Mouse (Mus musculus) left cerebral cortex, adult 11 months (tissue): ENCODE data around the gene Dnase2b.

Experiments
- DNase-seq: peaks from one replicate; pipeline ENCODE4 v3.0.0; 2022; ENCODE audit warnings: low spot score

The Dnase2b gene

DNA sequence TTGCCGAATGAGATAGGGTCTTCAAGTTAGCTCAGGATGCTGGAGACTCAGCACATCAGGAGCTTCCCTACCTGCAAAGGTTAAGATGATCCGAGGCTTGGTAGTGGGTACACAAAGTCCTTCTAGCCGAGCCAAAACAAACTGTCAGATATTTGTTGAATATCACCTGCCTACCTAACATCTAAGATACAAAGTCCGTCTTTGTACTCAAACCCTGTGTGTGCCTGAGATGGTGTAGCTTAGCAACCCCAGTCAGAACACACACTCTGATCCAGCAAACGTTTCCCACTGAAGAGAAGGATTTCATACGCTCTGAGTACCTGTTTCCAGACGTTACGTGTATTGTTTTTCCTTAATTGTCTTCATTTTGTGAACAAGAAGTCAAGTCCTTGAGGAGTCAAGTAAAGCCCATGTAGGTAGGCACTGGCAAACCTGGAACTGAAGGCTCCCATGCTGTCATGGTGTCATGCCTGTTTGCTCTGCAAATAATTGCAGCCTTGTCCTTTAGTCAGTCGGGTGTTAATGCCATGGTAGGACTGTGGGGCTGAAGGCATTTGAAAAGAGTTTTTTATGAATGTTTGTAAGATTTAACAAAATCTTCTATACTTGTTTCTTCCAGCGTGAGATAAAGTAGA, 45.1 kb downstream of the Dnase2b start, which contains the start of gene Uox:
Gene Uox, plus strand, starts transcription at position 279 of the 635 bp plus-strand sequence.
- DNase-seq, result no peak

DNA sequence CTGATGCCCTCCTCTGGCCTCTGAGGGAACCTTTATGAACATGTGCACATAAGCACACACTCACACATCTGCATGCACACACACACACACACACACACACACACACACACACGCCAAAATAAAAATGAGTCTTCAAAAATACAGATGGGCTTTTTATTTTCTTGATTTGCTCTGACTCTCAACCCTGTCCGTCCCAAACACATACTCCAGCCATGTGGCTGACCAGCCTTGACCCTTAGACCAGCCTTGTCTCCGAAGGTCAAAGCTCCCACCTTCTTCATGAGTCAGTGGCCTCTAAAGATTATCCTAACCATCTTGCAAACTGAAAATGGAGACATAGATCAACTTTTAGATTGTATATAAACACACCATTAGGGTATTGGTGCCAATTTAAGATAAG, 45.8 kb downstream of the Dnase2b start:
- no peak for DNase-seq

DNA sequence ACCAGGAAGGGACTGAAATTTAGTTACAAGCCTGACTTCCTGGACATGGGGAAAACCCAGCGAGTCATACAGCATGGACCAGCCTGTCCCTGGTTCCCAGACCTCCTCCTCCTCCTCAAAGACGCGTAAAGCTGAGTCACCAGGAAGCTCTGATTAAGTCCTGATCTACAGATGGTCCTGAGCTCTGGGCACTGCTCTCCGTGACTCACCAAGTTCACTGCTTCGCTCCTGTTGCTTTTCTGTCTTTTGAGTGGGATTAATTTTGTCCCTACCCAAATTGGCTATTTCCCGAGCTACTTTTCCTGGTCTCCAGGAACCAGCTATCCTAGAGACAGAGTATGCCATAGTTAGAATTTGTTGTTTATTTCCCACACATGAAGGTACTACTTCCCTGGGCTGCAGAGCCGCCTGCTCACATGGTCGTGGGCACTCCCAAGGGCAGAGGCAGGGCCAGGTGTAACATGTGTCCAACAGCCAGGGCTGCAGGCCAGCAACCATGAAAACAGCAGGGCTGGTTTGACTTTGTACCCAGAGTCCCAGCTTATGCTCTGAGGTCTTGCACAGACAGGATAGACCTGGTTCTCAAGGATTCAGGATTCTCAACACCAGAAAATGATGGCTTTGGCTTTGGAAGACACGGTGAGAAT, 47.4 kb downstream of the Dnase2b start:
- DNase-seq, result no peak

DNA sequence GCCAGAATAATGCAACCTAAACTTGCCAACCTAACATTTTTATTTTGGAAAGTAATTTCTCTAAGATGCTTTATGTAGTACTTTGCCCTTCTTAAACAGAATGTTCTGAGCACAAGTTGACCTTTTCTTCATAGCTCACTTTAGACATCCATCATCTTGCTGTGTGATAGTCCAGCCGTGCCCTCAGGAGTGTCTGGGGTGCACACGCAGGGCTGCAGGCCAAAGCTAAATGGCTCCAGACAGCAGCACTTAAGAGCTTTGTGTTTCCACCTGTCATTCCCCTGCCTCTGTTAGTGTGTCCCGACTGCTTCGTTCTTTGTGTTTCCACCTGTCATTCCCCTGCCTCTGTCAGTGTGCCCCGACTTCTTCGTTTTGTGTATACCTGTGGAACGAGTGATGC, 48.0 kb downstream of the Dnase2b start:
- DNase-seq, result no peak

DNA sequence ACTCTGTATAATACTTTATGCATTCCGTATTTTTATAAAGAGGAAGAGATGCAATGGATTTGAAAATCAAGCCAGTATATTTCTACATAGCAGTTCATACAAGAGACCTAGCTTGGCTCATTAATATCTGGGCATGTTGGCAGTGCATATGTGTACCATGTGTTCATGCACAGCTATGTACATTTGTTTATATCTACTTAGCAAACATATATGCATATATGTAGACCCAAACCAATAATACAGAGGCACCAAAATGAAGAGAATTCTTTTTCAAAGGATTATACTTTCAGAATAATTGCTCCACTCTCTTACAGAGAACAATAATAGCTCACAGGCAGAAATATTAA, 50.4 kb downstream of the Dnase2b start:
- no peak for DNase-seq

DNA sequence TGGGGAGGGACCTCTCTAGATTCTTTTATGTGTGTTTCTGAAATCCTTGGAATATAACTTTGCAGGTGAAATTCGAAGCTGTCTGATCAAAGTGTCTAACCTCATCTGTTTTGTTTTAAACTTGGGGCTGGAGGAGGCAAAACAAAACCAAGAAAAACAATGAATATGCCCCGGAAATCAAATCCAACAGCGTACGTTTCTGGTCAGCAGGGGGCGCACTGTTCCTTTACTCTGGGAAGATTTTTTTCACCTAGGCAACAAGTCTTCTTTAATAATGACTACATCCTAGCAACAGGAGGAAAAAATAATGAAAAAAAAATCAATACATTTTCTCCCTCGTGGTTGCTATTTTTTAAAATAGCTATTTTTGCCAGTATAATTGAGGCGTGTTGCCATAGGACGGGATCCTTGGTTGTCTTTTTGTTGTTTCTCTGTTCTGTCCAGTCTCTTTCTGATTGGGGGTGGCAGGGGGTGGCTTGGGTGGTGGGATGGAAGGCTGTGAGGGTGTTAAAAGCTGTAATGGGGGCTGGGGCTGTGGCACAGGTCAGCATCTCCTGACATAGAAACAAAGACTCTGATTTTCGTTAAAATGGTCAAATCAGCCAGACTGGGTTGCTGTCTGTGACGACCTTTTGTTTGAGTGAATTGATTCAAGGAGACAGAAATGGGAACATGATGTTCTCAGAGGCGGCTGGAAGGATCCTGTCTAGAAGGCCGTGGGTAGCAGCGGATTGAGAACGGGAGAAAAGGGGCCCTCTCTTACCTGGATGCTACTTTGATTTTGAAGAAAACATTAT, 50.9 kb downstream of the Dnase2b start:
- peak; percentile 68 for DNase-seq

DNA sequence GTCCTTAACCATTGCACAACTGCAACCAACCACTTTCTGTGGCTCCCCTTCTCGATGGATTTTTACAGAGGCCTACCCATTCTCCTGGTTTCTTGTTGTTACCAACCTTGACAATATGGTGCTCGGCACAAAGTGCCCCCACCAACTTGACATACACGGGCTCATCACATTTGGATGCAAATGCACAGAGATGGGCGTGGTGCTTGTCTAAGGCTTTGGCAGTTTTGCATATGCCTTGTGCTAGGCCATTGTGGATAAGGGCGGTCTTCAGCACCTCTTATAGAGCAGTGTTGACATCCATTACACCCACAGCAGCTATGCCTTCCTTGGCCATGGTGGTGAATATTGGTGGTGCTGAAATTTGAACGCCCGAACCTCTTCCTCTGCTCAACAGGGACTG, 52.5 kb downstream of the Dnase2b start:
- no peak for DNase-seq

DNA sequence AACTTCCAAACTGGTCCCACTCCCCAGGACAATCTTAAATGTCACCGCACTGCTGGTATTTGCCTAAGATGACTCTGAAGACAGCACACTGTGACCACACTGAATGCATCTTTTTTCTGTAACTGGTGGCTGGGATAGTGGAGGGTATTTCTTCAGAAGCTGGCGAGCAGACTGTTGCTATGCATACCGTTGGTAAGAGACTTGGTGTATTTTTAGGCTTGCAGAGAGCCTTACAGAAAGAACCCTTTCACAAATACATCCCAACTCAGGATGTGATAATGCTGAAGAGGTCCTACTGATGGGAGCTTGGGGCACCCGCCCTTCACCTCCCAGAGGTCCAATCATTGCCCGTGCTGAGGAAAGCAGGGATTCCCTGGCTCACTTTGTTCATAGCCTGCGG, 57.9 kb downstream of the Dnase2b start:
- no peak for DNase-seq

DNA sequence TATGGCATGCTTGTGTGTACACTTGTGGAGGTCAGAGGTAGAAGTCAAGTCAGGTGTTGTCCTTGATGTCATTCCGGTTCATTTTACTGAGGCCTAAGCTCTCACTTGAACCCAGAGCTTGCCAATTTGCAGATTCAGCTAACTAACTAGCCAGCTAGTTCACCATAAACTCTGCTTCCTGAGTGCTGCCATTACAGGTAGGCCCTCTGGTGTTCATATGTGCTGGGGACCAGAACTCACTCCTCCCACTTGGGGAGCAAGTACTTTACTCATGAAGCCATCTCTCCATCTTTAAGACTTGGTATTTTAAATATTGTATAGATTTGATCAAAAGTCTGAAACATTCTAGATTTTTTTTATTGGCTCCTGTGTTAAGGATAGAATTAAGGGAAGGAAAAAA, 58.8 kb downstream of the Dnase2b start:
- no peak for DNase-seq

DNA sequence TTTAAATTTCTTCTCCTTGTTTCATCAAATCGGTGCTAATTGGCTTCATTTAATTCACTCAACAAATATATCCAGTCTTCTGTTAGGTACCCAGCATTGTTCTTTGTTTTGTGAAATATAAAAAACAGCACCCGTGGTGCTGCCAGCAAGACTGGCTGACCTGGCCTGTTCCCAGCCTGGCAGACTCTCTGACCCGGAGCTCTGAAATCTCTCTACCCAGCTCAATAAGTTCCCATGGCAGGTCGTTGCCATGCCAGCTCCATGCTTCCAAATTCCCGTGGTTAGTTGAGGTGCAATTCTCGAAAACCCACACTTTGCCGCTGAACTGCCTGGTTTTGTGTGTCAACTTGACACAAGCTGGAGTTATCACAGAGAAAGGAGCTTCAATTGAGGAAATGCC, 60.6 kb downstream of the Dnase2b start:
- DNase-seq, result no peak

DNA sequence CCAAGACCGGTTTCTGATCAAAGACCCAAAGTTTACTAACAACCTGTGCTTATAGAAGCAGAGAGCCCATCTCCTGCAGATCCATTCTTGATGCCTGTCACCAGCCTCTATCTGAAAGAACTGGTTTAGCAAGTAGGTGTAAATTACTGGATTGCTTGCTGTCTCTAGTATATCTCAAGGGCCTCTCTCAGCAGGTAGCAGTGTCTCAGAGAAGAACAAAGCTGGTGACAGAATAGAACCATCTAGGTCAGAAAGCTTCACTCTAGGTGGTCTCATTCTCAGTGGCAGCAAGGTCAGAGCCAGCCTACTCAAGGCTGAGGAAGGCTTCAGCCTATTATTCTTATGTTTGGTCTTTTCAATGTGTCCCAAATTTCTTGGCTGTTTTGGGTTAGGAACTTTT, 71.8 kb downstream of the Dnase2b start:
- DNase-seq, result no peak

DNA sequence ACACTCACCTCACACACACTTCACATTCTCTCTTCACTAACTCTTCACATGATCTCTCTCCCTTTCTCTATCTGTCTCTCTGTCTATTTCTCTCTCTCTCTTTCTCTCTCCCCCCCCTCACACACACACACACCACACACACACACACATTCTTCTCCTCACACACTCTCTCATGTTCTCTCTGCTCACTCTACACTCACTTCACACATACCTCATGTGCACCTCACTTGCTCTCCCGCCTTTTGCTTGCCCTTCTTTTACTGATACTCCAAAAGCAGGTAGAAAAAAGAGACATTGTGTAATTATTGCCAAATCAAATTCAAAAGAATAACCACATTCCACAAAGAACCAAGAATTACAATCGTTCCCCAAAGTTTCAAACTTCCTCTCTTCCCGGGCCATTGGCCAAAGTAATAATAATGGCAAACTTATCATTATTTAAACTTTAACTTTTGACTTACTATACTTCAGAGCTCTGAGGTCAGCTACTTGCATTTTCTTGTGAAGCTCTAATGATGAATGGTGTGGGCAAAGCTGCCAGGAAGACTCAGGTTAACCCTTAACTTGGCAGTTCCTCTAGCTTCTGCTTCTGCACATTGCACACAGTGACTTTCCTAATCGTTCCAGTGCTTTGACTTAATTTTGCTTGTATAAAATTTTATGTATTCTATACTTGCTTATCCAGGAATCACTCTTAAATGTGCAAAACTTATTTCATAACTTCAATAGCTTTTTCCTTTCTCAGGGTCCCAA, 74.7 kb downstream of the Dnase2b start:
- no peak for DNase-seq

DNA sequence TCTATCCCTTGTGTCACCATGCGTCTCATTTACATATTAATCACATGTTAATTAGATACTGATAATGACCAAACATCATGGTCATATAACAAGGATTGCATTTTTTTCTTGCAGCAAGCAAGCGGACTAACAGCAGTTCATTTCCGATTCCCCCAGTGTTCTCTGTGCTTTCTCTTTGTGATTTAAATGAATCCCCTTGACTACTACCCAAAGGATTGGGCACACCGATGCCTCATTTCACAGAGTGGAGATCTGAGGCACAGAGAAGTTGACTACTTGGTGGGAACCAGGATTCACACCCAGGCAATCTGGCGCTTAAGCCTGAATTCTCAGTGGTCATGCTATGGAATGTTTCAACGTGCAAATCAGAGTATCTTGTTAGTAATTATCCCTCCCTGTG, 80.4 kb downstream of the Dnase2b start:
- no peak for DNase-seq
